Mouse (Mus musculus) brown adipose tissue, adult 24 weeks (tissue): ENCODE measurements at regions not wholly inside any gene's neighbourhood (a gene's known extent, or its start where the extent isn't known, plus 50 kb on each side); places are given as distances from the start of the nearest gene placed in this dataset.
A peak's percentile ranks its signal among the peaks of the same experiment; 100 is the strongest.

Source experiments
- H3K27ac ChIP-seq: fragments of 200-500 bp; replicated peaks from 2 replicates; pipeline ENCODE4 v1.5.1; 2012; ENCODE audit warnings: low read depth, mild to moderate bottlenecking, low read length
- H3K4me1 ChIP-seq: fragments of 200-500 bp; 2 replicates; pipeline ENCODE4 v1.6.1; 2012; ENCODE audit warnings: low read length, mixed read lengths; ENCODE audit not compliant: control insufficient read depth, insufficient read depth, insufficient read length
- H3K4me3 ChIP-seq: fragments of 200-500 bp; 2 replicates; pipeline ENCODE4 v1.5.1; 2012; ENCODE audit warnings: low read depth, mild to moderate bottlenecking, low read length, moderate library complexity; ENCODE audit not compliant: insufficient read depth

GRCm38 (mm10) chrX:99540087-99540576, 69.1 kb upstream of the Pja1 start:
- H3K4me3 ChIP-seq, result no peak overlapping the region
- H3K27ac ChIP-seq, result no peak overlapping the region
- no peaks in the 10 kb centered on the region for H3K4me1 ChIP-seq

GRCm38 (mm10) chrX:99539684-99540083, 68.6 kb upstream of the Pja1 start:
- no peaks in the 10 kb centered on the region for H3K4me1 ChIP-seq
- H3K27ac ChIP-seq, result no peak overlapping the region
- no peak overlapping the region for H3K4me3 ChIP-seq

- Histone ChIP-seq H3K27ac (no peak overlapping the region), H3K4me3 (no peak overlapping the region)
These were observed 66.7 kb upstream of the Pja1 start for GRCm38 (mm10) chrX:99537814-99538213.

GRCm38 (mm10) chrX:99534922-99535321, 63.8 kb upstream of the Pja1 start:
- Histone ChIP-seq H3K27ac (no peak overlapping the region), H3K4me1 (peaks cover 6% of the 10 kb centered on the region), H3K4me3 (no peak overlapping the region)

More at GRCm38 (mm10) chrX:99537814-99538213, 66.7 kb upstream of the Pja1 start:
- no peaks in the 10 kb centered on the region for H3K4me1 ChIP-seq

GRCm38 (mm10) chrX:99531154-99531553, 60.1 kb upstream of the Pja1 start:
- Histone ChIP-seq H3K27ac (no peak overlapping the region), H3K4me1 (peaks cover 6% of the 10 kb centered on the region), H3K4me3 (no peak overlapping the region)

- Histone ChIP-seq H3K4me3 (no peak overlapping the region), H3K4me1 (peaks cover 6% of the 10 kb centered on the region), H3K27ac (0 out of 2 replicates have a peak overlapping the region, but pooled peaks have one; percentile 13)
These were observed 59.4 kb upstream of the Pja1 start for GRCm38 (mm10) chrX:99530511-99530910.

GRCm38 (mm10) chrX:99523306-99523705, 52.2 kb upstream of the Pja1 start:
- H3K4me1 ChIP-seq, result peaks cover 4% of the 10 kb centered on the region; the same call in 1 of the 2 replicates
- H3K4me3 ChIP-seq, result no peak overlapping the region
- H3K27ac ChIP-seq, result no peak overlapping the region

GRCm38 (mm10) chrX:99522830-99523229, 51.8 kb upstream of the Pja1 start:
- peaks cover 4% of the 10 kb centered on the region for H3K4me1 ChIP-seq
- H3K27ac ChIP-seq, result no peak overlapping the region
- H3K4me3 ChIP-seq, result no peak overlapping the region

GRCm38 (mm10) chrX:99522289-99522688, 51.2 kb upstream of the Pja1 start:
- no peak overlapping the region for H3K4me3 ChIP-seq
- H3K27ac ChIP-seq, result no peak overlapping the region; the same call in 1 of the 2 replicates
- H3K4me1 ChIP-seq, result peaks cover 10% of the 10 kb centered on the region

- Histone ChIP-seq H3K4me1 (peaks cover 13% of the 10 kb centered on the region), H3K4me3 (no peak overlapping the region), H3K27ac (peak overlapping the region; percentile 54; the same call in 1 of the 2 replicates)
These were observed 50.8 kb upstream of the Pja1 start for GRCm38 (mm10) chrX:99521866-99522265.
